1 mouse cellular context compared by ENCODE assay signal in the genomic region with DNA sequence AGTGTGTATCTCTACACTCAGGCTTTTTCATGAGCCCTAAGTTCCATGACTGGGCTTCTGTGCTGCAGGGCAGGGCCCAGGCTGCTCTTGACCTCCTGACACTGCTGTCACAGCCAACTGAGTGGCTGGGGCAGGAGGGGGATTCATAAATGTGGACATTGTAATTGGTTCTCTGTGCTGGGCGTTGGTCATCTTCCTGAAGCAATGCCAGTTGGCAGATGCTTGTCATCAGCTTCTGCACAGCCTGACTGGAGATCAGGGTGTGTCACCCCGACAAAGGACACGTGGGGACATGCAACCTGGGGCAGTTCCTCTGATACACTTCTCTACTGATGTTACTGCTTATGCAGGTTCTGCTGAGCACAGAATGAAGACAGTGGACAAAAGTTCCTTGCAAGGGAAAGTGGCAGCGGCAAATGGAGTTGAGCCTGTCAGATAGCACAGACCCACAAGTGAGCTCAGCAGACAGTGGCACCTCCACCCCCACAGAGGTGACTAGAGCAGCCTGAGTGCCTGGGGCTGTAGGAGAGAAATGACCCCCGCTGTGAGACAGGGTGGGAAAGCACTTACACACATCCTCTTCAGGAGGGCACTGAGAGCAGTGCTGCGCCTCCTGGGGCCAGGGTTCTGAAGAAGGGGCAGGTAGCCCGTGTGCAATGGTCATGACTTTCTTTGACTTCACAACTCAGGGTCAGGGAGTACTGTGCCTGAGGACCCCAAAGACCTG.
TF ChIP-seq lines count a peak whose summit lies in the region.

No protein-coding gene starts in this region.

TF ChIP-seq in MEL, 35 proteins besides CTCF, POLR2A, EP300 and RAD21:
- peak; percentile 26; the same call in 1 of the 2 replicates for TF ChIP-seq USF1 (IDR thresholded peaks at IDR 0.05; ENCODE audit: low read depth, low read length)
- TF ChIP-seq MAX (IDR thresholded peaks at IDR 0.05; ENCODE audit: low read length) = peak; percentile 58; the same call in 1 of the 2 replicates
- no peak for TF ChIP-seq E2F4 (IDR thresholded peaks at IDR 0.05; ENCODE audit: borderline replicate concordance, low read depth, low read length)
- peak; percentile 51; the same call in 1 of the 2 replicates for TF ChIP-seq MXI1 (IDR thresholded peaks at IDR 0.05; ENCODE audit: low read depth, low read length)
- TF ChIP-seq MAFK (IDR thresholded peaks at IDR 0.05; ENCODE audit: borderline replicate concordance, low read depth, low read length) = no peak
- TF ChIP-seq ZMIZ1 (IDR thresholded peaks at IDR 0.05; ENCODE audit: low read depth, low read length) = no peak
TF ChIP-seq in MEL: peak in this region for 3.
